Mouse (Mus musculus) G1E (cell line): ENCODE results near the gene Shisa4. TPM values are rescaled to one million over a fixed set of nuclear protein-coding genes. Genes with fewer than 3 reads are reported as not detected.
"Not testable (repeated sequence)": the region's sequence is repeated elsewhere in the genome, so short reads cannot be mapped to it uniquely, and the experiment has no call there.

ENCODE experiments used
- ATAC-seq: 2 replicates; pipeline ENCODE4 v1.8.0; 2016; ENCODE audit warnings: mild to moderate bottlenecking; ENCODE audit not compliant: insufficient number of reproducible peaks, poor library complexity, low FRiP score, severe bottlenecking; ENCODE audit errors: extremely low read depth
- DNase-seq: peaks from one replicate; pipeline ENCODE4 v3.0.0; 2012; ENCODE audit warnings: low spot score
- H3K27me3 ChIP-seq: 2 replicates; pipeline ENCODE4 v1.6.1; 2012; ENCODE audit warnings: mild to moderate bottlenecking, low read length, inconsistent platforms; ENCODE audit not compliant: insufficient read depth
- H3K36me3 ChIP-seq: replicated peaks from 2 replicates; pipeline ENCODE3; 2012; ENCODE audit warnings: mild to moderate bottlenecking, inconsistent platforms
- H3K4me1 ChIP-seq: 2 replicates; pipeline ENCODE4 v1.6.1; 2012; ENCODE audit warnings: low read depth, low read length, inconsistent platforms, mixed read lengths; ENCODE audit not compliant: insufficient read depth
- H3K4me3 ChIP-seq: 2 replicates; pipeline ENCODE4 v1.5.1; 2012; ENCODE audit warnings: low read depth, mild to moderate bottlenecking, inconsistent platforms, low read length, moderate library complexity, mixed read lengths
- H3K9me3 ChIP-seq: replicated peaks from 2 replicates; pipeline ENCODE4 v1.6.1; 2012; ENCODE audit warnings: inconsistent platforms
- CTCF ChIP-seq: IDR thresholded peaks from 2 replicates; pipeline ENCODE4 v1.5.1; 2012; ENCODE audit warnings: low read depth, low read length, inconsistent platforms, mixed read lengths
- GATA1 ChIP-seq: IDR thresholded peaks from 2 replicates; pipeline ENCODE4 v1.6.1; 2012; ENCODE audit warnings: borderline replicate concordance, low read length, inconsistent platforms, mixed read lengths
- GATA2 ChIP-seq: IDR thresholded peaks from 2 replicates; pipeline ENCODE4 v1.6.1; 2012; ENCODE audit warnings: low read depth, low read length, inconsistent platforms, borderline replicate concordance
- POLR2AphosphoS5 ChIP-seq: IDR thresholded peaks from 2 replicates; pipeline ENCODE4 v1.6.1; 2012; ENCODE audit warnings: low read depth, low read length, inconsistent platforms; ENCODE audit not compliant: insufficient replicate concordance
- TAL1 ChIP-seq: conservative IDR thresholded peaks from 2 replicates; pipeline ENCODE4 v1.6.1; 2012; ENCODE audit warnings: low read depth, low read length, inconsistent platforms, mixed read lengths
- polyA plus RNA-seq: library from polyadenylated mRNA; stranded (reverse); fragments of >175 nt; gene quantifications from 2 replicates; pipeline ENCODE4 v1.2.3, GENCODE M21; 2012
- total RNA-seq, 2 experiments: library from RNA; stranded (forward) in 1 of 2; stranded (reverse) in 1 of 2; fragments of 200-1000 nt in 1 of 2; fragments of >200 nt in 1 of 2; fragmentation: Nextera tagmentation in 1 of 2; gene quantifications; 2 replicates each; pipeline ENCODE4 v1.2.3; 2014 to 2017

Gene Shisa4
- total and polyA plus RNA-seq, 3 experiments = 0.16 TPM; not detected in 2

- ATAC-seq = no peak
- no peak for TF ChIP-seq GATA2
- no peak for TF ChIP-seq CTCF
- no peak for TF ChIP-seq POLR2AphosphoS5
- no peak for TF ChIP-seq GATA1
- no peak for TF ChIP-seq TAL1
- Histone ChIP-seq H3K27me3 (no peaks in the 10 kb centered on the region), H3K36me3 (peaks cover 91% of the 10 kb centered on the region), H3K4me1 (no peaks in the 10 kb centered on the region), H3K4me3 (no peak overlapping the region), H3K9me3 (no peaks in the 10 kb centered on the region)
- DNase-seq = no peak
Observed at GRCm38 (mm10) chr1:135401452-135402110, 26.5 kb upstream of the Shisa4 start.

GRCm38 (mm10) chr1:135399466-135399865 is 24.4 kb upstream of the Shisa4 start:
- no peaks in the 10 kb centered on the region for H3K4me1 ChIP-seq
- TF ChIP-seq POLR2AphosphoS5 (no peak), TAL1 (no peak), GATA2 (no peak), CTCF (no peak), GATA1 (no peak)
- H3K27me3 ChIP-seq = no peaks in the 10 kb centered on the region
- peaks cover 87% of the 10 kb centered on the region for H3K36me3 ChIP-seq
- no peak for ATAC-seq
- H3K4me3 ChIP-seq = no peak overlapping the region
- no peak for DNase-seq
- H3K9me3 ChIP-seq = no peaks in the 10 kb centered on the region

GRCm38 (mm10) chr1:135385161-135385560 is 10.1 kb upstream of the Shisa4 start:
- H3K4me1 ChIP-seq = no peaks in the 10 kb centered on the region
- ATAC-seq = no peak
- no peaks in the 10 kb centered on the region; the same call in 1 of the 2 replicates for H3K27me3 ChIP-seq
- no peak overlapping the region for H3K4me3 ChIP-seq
- DNase-seq = no peak
- H3K36me3 ChIP-seq = peaks cover 84% of the 10 kb centered on the region
- TF ChIP-seq GATA2 (no peak), POLR2AphosphoS5 (no peak), GATA1 (no peak), TAL1 (no peak), CTCF (no peak)
- H3K9me3 ChIP-seq = no peaks in the 10 kb centered on the region

DNA sequence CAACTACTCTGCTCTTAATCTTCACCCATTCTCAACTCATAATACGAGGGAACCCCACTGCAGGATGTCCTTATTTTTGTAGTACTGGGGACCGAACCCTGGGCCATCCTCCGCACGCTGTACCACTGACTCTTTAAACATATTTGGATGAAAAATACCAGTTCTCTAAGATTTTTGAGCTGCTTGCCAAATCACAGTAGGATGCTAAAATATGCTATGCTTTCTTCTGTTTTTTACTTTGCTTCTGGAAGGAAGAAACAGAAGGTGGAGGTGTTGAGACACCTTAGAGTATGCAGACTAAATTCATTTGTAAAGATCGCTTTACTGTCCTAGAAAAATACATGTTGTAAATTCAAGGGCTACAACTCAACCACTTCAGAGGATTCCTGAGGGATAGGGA is 9.1 kb upstream of the Shisa4 start:
- no peaks in the 10 kb centered on the region for H3K4me1 ChIP-seq
- TF ChIP-seq GATA1 = no peak
- TF ChIP-seq CTCF = no peak
- no peak for TF ChIP-seq TAL1
- no peak for TF ChIP-seq POLR2AphosphoS5
- TF ChIP-seq GATA2 = no peak
- ATAC-seq (no peak), DNase-seq (no peak)
- H3K4me3 ChIP-seq = no peak overlapping the region
- no peaks in the 10 kb centered on the region; the same call in 1 of the 2 replicates for H3K27me3 ChIP-seq
- peaks cover 76% of the 10 kb centered on the region for H3K36me3 ChIP-seq
- H3K9me3 ChIP-seq = no peaks in the 10 kb centered on the region

DNA sequence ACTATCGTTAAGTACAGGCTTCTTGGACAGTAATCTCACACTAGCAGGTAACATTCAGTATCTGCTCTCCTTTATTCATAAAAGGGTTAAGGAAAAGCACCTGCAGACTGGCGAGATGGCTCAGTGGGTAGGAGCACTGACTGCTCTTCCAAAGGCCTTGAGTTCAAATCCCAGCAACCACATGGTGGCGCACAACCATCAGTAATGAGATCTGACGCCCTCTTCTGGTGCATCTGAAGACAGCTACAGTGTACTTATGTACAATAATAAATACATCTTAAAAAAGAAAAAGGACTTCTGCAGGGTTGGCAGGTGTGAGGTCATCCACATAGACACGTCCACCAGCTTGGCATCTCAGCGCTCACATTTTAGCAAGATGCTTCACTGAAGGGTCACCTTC is 6.5 kb upstream of the Shisa4 start:
- not testable (repeated sequence) for ATAC-seq

GRCm38 (mm10) chr1:135380071-135380991 is 5.3 kb upstream of the Shisa4 start:
- H3K27me3 ChIP-seq = peaks cover 2% of the 10 kb centered on the region; the same call in 1 of the 2 replicates
- H3K9me3 ChIP-seq = no peaks in the 10 kb centered on the region
- no peaks in the 10 kb centered on the region for H3K4me1 ChIP-seq
- H3K4me3 ChIP-seq = no peak overlapping the region
- ATAC-seq (no peak), DNase-seq (no peak)
- peaks cover 38% of the 10 kb centered on the region for H3K36me3 ChIP-seq
- no peak for TF ChIP-seq GATA2
- TF ChIP-seq TAL1 = no peak
- TF ChIP-seq POLR2AphosphoS5 = no peak
- TF ChIP-seq GATA1 = no peak
- no peak for TF ChIP-seq CTCF

More for the DNA sequence above, 6.5 kb upstream of the Shisa4 start:
- H3K4me1 ChIP-seq, DNase-seq, H3K9me3 ChIP-seq, H3K27me3 ChIP-seq, H3K4me3 ChIP-seq: not testable (repeated sequence)
- H3K36me3 ChIP-seq = peaks cover 50% of the 10 kb centered on the region
